Mouse (Mus musculus): ENCODE measurements around the gene Hrh3.
A peak's percentile ranks its signal among the peaks of the same experiment; 100 is the strongest.

The Hrh3 gene

GRCm38 (mm10) chr2:180063338-180064131 lies 40.8 kb downstream of the Hrh3 start:
- DNase-seq (ENCODE audit: low spot score in 2 of 2): no peak

GRCm38 (mm10) chr2:180053001-180053400 lies 51.3 kb downstream of the Hrh3 start:
- DNase-seq (ENCODE audit: low spot score in 2 of 2): no peak

GRCm38 (mm10) chr2:180051986-180052733 lies 52.1 kb downstream of the Hrh3 start:
- DNase-seq (ENCODE audit: low spot score in 2 of 2): peak in 1 of 2 experiments; percentile 64

GRCm38 (mm10) chr2:180050986-180051385 lies 53.3 kb downstream of the Hrh3 start:
- peak; percentile 77 to 91 for DNase-seq (ENCODE audit: low spot score in 2 of 2)
